Mouse (Mus musculus) myocyte (in vitro differentiated cells): ENCODE data around the gene Nsun5. TPM values are rescaled to one million over a fixed set of nuclear protein-coding genes. Genes with fewer than 3 reads are reported as not detected.

Experiments
- H3K27me3 ChIP-seq: one replicate; pipeline ENCODE4 v1.6.1; 2011; ENCODE audit not compliant: control insufficient read depth, insufficient read depth, insufficient read length
- H3K36me3 ChIP-seq: one replicate; pipeline ENCODE4 v1.6.1; 2011; ENCODE audit not compliant: control insufficient read depth, insufficient read depth
- H3K4me2 ChIP-seq: one replicate; pipeline ENCODE4 v1.6.1; 2011; ENCODE audit warnings: low read depth, control low read depth
- H3K4me3 ChIP-seq: one replicate; pipeline ENCODE4 v1.5.1; 2011; ENCODE audit warnings: mild to moderate bottlenecking, control low read depth, moderate library complexity
- H3K79me2 ChIP-seq: one replicate; pipeline ENCODE4 v1.6.1; 2011; ENCODE audit not compliant: control insufficient read depth, insufficient read depth
- H3ac ChIP-seq: one replicate; pipeline ENCODE4 v1.6.1; 2011; ENCODE audit not compliant: control insufficient read depth, insufficient read length
- CEBPB ChIP-seq: IDR thresholded peaks from 2 replicates; pipeline ENCODE4 v1.6.1; 2011; ENCODE audit warnings: mild to moderate bottlenecking, moderate library complexity; ENCODE audit not compliant: poor library complexity, insufficient read depth, severe bottlenecking
- E2F4 ChIP-seq: IDR thresholded peaks from one replicate; pipeline ENCODE4 v1.6.1; 2011; ENCODE audit warnings: mild to moderate bottlenecking, control low read depth, moderate library complexity; ENCODE audit not compliant: insufficient read depth
- MAX ChIP-seq: IDR thresholded peaks from one replicate; pipeline ENCODE4 v1.6.1; 2011; ENCODE audit warnings: low read depth, mild to moderate bottlenecking, control low read depth
- MYOD1 ChIP-seq, 3 experiments: IDR thresholded peaks; one replicate each; pipeline ENCODE4 v1.6.1; 2011; ENCODE audit warnings: control low read depth in 2 of 3, low read depth in 2 of 3, mild to moderate bottlenecking in 2 of 3, moderate library complexity in 1 of 3; ENCODE audit not compliant: insufficient read length in 2 of 3, control insufficient read depth in 1 of 3
- MYOG ChIP-seq, 3 experiments: IDR thresholded peaks; one replicate each; pipeline ENCODE4 v1.6.1; 2011; ENCODE audit warnings: control low read depth in 2 of 3, low read depth in 2 of 3, mild to moderate bottlenecking in 2 of 3; ENCODE audit not compliant: insufficient read length in 2 of 3, control insufficient read depth in 1 of 3, insufficient read depth in 1 of 3
- POLR2A ChIP-seq: IDR thresholded peaks from one replicate; pipeline ENCODE4 v1.6.1; 2011; ENCODE audit warnings: low read depth, mild to moderate bottlenecking, control low read depth, moderate library complexity; ENCODE audit not compliant: insufficient read length
- POLR2AphosphoS2 ChIP-seq: IDR thresholded peaks from one replicate; pipeline ENCODE4 v1.6.1; 2011; ENCODE audit warnings: low read depth, control low read depth; ENCODE audit not compliant: insufficient read length
- REST ChIP-seq: IDR thresholded peaks from one replicate; pipeline ENCODE4 v1.6.1; 2011; ENCODE audit warnings: mild to moderate bottlenecking, control low read depth, moderate library complexity; ENCODE audit not compliant: insufficient read depth, insufficient read length
- SRF ChIP-seq: IDR thresholded peaks from one replicate; pipeline ENCODE4 v1.6.1; 2011; ENCODE audit warnings: low read depth; ENCODE audit not compliant: control insufficient read depth, insufficient read length
- TCF12 ChIP-seq: IDR thresholded peaks from one replicate; pipeline ENCODE4 v1.6.1; 2011; ENCODE audit warnings: mild to moderate bottlenecking, control low read depth; ENCODE audit not compliant: poor library complexity, insufficient read depth, severe bottlenecking
- TCF3 ChIP-seq: IDR thresholded peaks from one replicate; pipeline ENCODE4 v1.6.1; 2011; ENCODE audit warnings: low read depth, control low read depth; ENCODE audit not compliant: insufficient read length
- USF1 ChIP-seq: IDR thresholded peaks from one replicate; pipeline ENCODE4 v1.6.1; 2011; ENCODE audit warnings: low read depth, mild to moderate bottlenecking, control low read depth, moderate library complexity
- polyA plus RNA-seq: library from polyadenylated mRNA; unstranded; fragments of >200 nt; fragmentation: generic; extraction: Trizol; gene quantifications from one replicate; pipeline ENCODE4 v1.2.1, GENCODE M21; 2012; ENCODE audit warnings: missing spikeins

Nsun5 gene
- polyA plus RNA-seq, 1 experiment: 22.7 TPM

- Histone ChIP-seq H3K4me3 (no peak overlapping the region), H3ac (no peak overlapping the region), H3K36me3 (no peaks in the 10 kb centered on the region), H3K27me3 (peaks cover 72% of the 10 kb centered on the region), H3K79me2 (no peaks in the 10 kb centered on the region), H3K4me2 (no peak overlapping the region)
- TF ChIP-seq POLR2AphosphoS2 (no peak), TCF3 (no peak), MYOD1 (IDR thresholded peaks at IDR 0.05; ENCODE audit: control insufficient read depth in 1 of 3, insufficient read length in 2 of 3, low read depth in 2 of 3) (no peak), MYOG (IDR thresholded peaks at IDR 0.05; ENCODE audit: control insufficient read depth in 1 of 3, insufficient read depth in 1 of 3, insufficient read length in 2 of 3, low read depth in 2 of 3) (no peak), E2F4 (no peak), USF1 (no peak), SRF (no peak), CEBPB (no peak), POLR2A (no peak), REST (no peak), TCF12 (no peak), MAX (no peak)
These were observed 22.2 kb upstream of the Nsun5 start for GRCm38 (mm10) chr5:135347511-135348011.

GRCm38 (mm10) chr5:135349862-135350261, 19.9 kb upstream of the Nsun5 start, which contains the start of gene Fkbp6:
Fkbp6 (minus strand) TSS chr5:135350044.
- H3K36me3 ChIP-seq: no peaks in the 10 kb centered on the region
- TF ChIP-seq TCF3 (no peak), CEBPB (no peak), TCF12 (no peak), REST (no peak), USF1 (no peak), MAX (no peak), E2F4 (no peak), POLR2AphosphoS2 (no peak), SRF (no peak), POLR2A (no peak), MYOD1 (IDR thresholded peaks at IDR 0.05; ENCODE audit: control insufficient read depth in 1 of 3, insufficient read length in 2 of 3, low read depth in 2 of 3) (no peak), MYOG (IDR thresholded peaks at IDR 0.05; ENCODE audit: control insufficient read depth in 1 of 3, insufficient read depth in 1 of 3, insufficient read length in 2 of 3, low read depth in 2 of 3) (no peak)
- no peak within 1 kb of the TSS for H3K4me2 ChIP-seq
- peaks cover 65% of the 10 kb centered on the region for H3K27me3 ChIP-seq
- H3ac ChIP-seq: no peak within 1 kb of the TSS
- no peak within 1 kb of the TSS for H3K4me3 ChIP-seq
- H3K79me2 ChIP-seq: no peaks in the 10 kb centered on the region

- Histone ChIP-seq H3K4me2 (no peak overlapping the region), H3K27me3 (peaks cover 58% of the 10 kb centered on the region), H3ac (no peak overlapping the region), H3K4me3 (no peak overlapping the region), H3K79me2 (no peaks in the 10 kb centered on the region), H3K36me3 (no peaks in the 10 kb centered on the region)
- TF ChIP-seq TCF3 (no peak), MAX (no peak), SRF (no peak), CEBPB (no peak), TCF12 (no peak), USF1 (no peak), MYOG (IDR thresholded peaks at IDR 0.05; ENCODE audit: control insufficient read depth in 1 of 3, insufficient read depth in 1 of 3, insufficient read length in 2 of 3, low read depth in 2 of 3) (no peak), REST (no peak), POLR2A (no peak), E2F4 (no peak), POLR2AphosphoS2 (no peak), MYOD1 (IDR thresholded peaks at IDR 0.05; ENCODE audit: control insufficient read depth in 1 of 3, insufficient read length in 2 of 3, low read depth in 2 of 3) (no peak)
These were observed 18.1 kb upstream of the Nsun5 start for GRCm38 (mm10) chr5:135351606-135352005.

- H3K4me2 ChIP-seq: no peak within 1 kb of the TSS
These were observed 16.8 kb upstream of the Nsun5 start, which contains the start of gene Trim50 for GRCm38 (mm10) chr5:135352995-135353394. Trim50 (plus strand) TSS chr5:135353295.

More at GRCm38 (mm10) chr5:135352995-135353394, 16.8 kb upstream of the Nsun5 start, which contains the start of gene Trim50:
- H3K4me3 ChIP-seq: no peak within 1 kb of the TSS
- peaks cover 45% of the 10 kb centered on the region for H3K27me3 ChIP-seq
- H3ac ChIP-seq: no peak within 1 kb of the TSS
- no peak for TF ChIP-seq TCF3
- no peak for TF ChIP-seq CEBPB
- no peak for TF ChIP-seq POLR2A
- no peak for TF ChIP-seq MYOD1 (IDR thresholded peaks at IDR 0.05; ENCODE audit: control insufficient read depth in 1 of 3, insufficient read length in 2 of 3, low read depth in 2 of 3)
- TF ChIP-seq E2F4: no peak
- TF ChIP-seq MAX: no peak
- no peak for TF ChIP-seq POLR2AphosphoS2
- no peak for TF ChIP-seq TCF12
- no peak for TF ChIP-seq USF1
- TF ChIP-seq MYOG (IDR thresholded peaks at IDR 0.05; ENCODE audit: control insufficient read depth in 1 of 3, insufficient read depth in 1 of 3, insufficient read length in 2 of 3, low read depth in 2 of 3): no peak
- TF ChIP-seq SRF: no peak
- no peak for TF ChIP-seq REST
- H3K36me3 ChIP-seq: no peaks in the 10 kb centered on the region
- no peaks in the 10 kb centered on the region for H3K79me2 ChIP-seq
